Mouse (Mus musculus): ENCODE measurements around the gene Irf9. TPM values are rescaled to one million over a fixed set of nuclear protein-coding genes. Genes with fewer than 3 reads are reported as not detected.

The Irf9 gene
- total and polyA plus RNA-seq, 2 experiments from 2014 or later, result 7.3 to 14.8 TPM

GRCm38 (mm10) chr14:55629312-55629711, 25.9 kb downstream of the Irf9 start:
- Histone ChIP-seq H3K4me2 (ENCODE audit: low read depth, low read length) (no peak overlapping the region), H3K4me3 (ENCODE audit: low read length) (no peak overlapping the region), H3K4me1 (ENCODE audit: insufficient read depth, low read length) (no peaks in the 10 kb centered on the region), H3K9me3 (ENCODE audit: low read length) (no peaks in the 10 kb centered on the region), H3K9ac (replicated peaks; ENCODE audit: low read length) (no peak overlapping the region), H3K27me3 (ENCODE audit: insufficient read depth, low read length) (no peaks in the 10 kb centered on the region), H3K36me3 (ENCODE audit: insufficient read depth, low read length) (peaks cover 85% of the 10 kb centered on the region), H3K27ac (no peak overlapping the region)
- DNase-seq (ENCODE audit: low spot score), result peak; percentile 9
- TF ChIP-seq CTCF (IDR thresholded peaks at IDR 0.05; ENCODE audit: low read depth), result peak; percentile 68
- 56% methylated on average over 5 of the region's 5 CpGs for WGBS
- ATAC-seq, result no peak

DNA sequence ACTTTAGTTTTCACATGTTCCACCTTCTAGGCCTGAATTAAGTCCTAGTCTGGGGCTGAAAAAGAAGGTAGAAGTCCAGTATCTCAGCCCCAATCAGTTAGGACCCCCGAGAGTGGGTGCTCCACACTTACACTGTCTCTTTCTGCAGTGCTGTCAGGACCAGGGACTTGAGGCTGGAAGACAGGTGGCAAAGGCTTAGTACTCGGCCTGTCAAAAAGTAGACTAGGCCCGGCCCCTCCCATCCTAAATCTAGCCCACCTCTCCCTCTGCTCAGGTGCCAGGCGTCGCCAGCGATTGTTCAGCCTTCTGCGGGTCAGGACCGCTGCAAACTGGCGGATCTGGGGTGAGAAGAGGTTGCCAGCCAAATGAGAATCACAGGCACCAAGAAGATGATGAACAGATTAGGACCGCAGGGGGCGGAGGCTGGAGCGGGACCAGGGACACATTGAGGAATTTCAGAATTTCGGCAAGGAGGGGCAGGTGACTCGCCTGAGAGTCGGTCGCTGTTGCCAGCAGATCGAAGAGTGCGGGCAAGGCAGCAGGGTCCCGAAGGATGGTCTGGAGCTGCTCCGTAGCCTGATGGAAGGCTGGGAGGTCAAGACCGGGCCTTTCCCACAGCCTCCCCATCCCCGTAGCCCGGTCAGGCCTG, 31.6 kb downstream of the Irf9 start:
- Histone ChIP-seq H3K9me3 (ENCODE audit: low read length) (no peaks in the 10 kb centered on the region), H3K27ac (peak overlapping the region; percentile 69), H3K27me3 (ENCODE audit: insufficient read depth, low read length) (no peaks in the 10 kb centered on the region), H3K4me2 (ENCODE audit: low read depth, low read length) (peak overlapping the region; percentile 90), H3K4me1 (ENCODE audit: insufficient read depth, low read length) (no peaks in the 10 kb centered on the region; the same call in 1 of the 2 replicates), H3K36me3 (ENCODE audit: insufficient read depth, low read length) (peaks cover 57% of the 10 kb centered on the region), H3K9ac (replicated peaks; ENCODE audit: low read length) (peak overlapping the region; percentile 62), H3K4me3 (ENCODE audit: low read length) (peak overlapping the region; percentile 54)
- no peak for TF ChIP-seq CTCF (IDR thresholded peaks at IDR 0.05; ENCODE audit: low read depth)
- DNase-seq (ENCODE audit: low spot score) (no peak), ATAC-seq (no peak)
- 2% methylated on average over 23 of the region's 23 CpGs for WGBS

DNA sequence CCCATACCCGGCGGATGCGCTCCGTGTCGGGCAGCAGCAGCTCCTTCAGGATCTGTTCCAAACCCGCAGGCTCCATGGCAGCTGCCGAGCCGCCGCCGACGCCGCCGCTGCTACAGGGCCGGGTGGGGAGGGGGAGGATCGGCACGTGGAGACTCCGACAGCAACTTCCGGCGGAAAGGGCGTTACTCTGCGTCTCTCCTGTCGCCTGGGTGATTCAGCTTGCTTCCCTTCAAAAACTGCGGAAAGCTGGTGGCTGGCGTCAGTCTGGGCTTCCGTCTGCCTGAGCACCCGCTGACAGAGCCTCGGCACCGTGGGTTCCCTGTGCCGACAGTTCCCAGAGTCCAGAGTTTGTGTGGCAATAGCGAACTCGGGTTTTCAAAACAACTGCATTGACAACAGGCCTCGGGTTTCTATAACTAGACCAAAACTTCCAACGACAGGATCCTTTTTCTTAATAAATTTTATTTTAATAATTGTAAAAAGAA, 32.2 kb downstream of the Irf9 start, which contains the start of gene Ipo4:
TSS of gene Ipo4 (minus strand) at position 435 of the 485 bp plus-strand sequence.
- TF ChIP-seq CTCF (IDR thresholded peaks at IDR 0.05; ENCODE audit: low read depth), result no peak
- Histone ChIP-seq H3K27ac (peak within 1 kb of the TSS; percentile 69), H3K4me1 (ENCODE audit: insufficient read depth, low read length) (no peaks in the 10 kb centered on the region; the same call in 1 of the 2 replicates), H3K36me3 (ENCODE audit: insufficient read depth, low read length) (peaks cover 57% of the 10 kb centered on the region), H3K4me3 (ENCODE audit: low read length) (peak within 1 kb of the TSS; percentile 54), H3K4me2 (ENCODE audit: low read depth, low read length) (peak within 1 kb of the TSS; percentile 90), H3K9me3 (ENCODE audit: low read length) (no peaks in the 10 kb centered on the region), H3K9ac (replicated peaks; ENCODE audit: low read length) (peak within 1 kb of the TSS; percentile 62), H3K27me3 (ENCODE audit: insufficient read depth, low read length) (no peaks in the 10 kb centered on the region)
- DNase-seq (ENCODE audit: low spot score) (peak; percentile 95), ATAC-seq (peak; percentile 92)
- WGBS, result 1% methylated on average over 33 of the region's 33 CpGs

- no peak within 1 kb of the TSS for H3K4me3 ChIP-seq (ENCODE audit: low read length)
- 92% methylated on average over 9 of the region's 9 CpGs for WGBS
- no peak for TF ChIP-seq CTCF (IDR thresholded peaks at IDR 0.05; ENCODE audit: low read depth)
Observed at GRCm38 (mm10) chr14:55637795-55638194, 34.4 kb downstream of the Irf9 start, which contains the start of gene Gm49378. Gene Gm49378 (minus strand): TSS chr14:55637895.

GRCm38 (mm10) chr14:55640816-55641215, 37.4 kb downstream of the Irf9 start:
- no peak overlapping the region for H3K4me2 ChIP-seq (ENCODE audit: low read depth, low read length)
- H3K4me3 ChIP-seq (ENCODE audit: low read length), result no peak overlapping the region
- no peak overlapping the region for H3K27ac ChIP-seq
- no peaks in the 10 kb centered on the region for H3K27me3 ChIP-seq (ENCODE audit: insufficient read depth, low read length)
- ATAC-seq, result no peak
- peaks cover 12% of the 10 kb centered on the region; the same call in 1 of the 2 replicates for H3K4me1 ChIP-seq (ENCODE audit: insufficient read depth, low read length)
- WGBS, result 95% methylated on average over 14 of the region's 14 CpGs
- TF ChIP-seq CTCF (IDR thresholded peaks at IDR 0.05; ENCODE audit: low read depth), result no peak
- peaks cover 30% of the 10 kb centered on the region; the same call in 1 of the 2 replicates for H3K36me3 ChIP-seq (ENCODE audit: insufficient read depth, low read length)
- no peak overlapping the region for H3K9ac ChIP-seq (replicated peaks; ENCODE audit: low read length)
- H3K9me3 ChIP-seq (ENCODE audit: low read length), result no peaks in the 10 kb centered on the region
- no peak for DNase-seq (ENCODE audit: low spot score)

More at GRCm38 (mm10) chr14:55637795-55638194, 34.4 kb downstream of the Irf9 start, which contains the start of gene Gm49378:
- H3K4me2 ChIP-seq (ENCODE audit: low read depth, low read length), result no peak within 1 kb of the TSS
- no peak within 1 kb of the TSS for H3K27ac ChIP-seq
- no peaks in the 10 kb centered on the region for H3K27me3 ChIP-seq (ENCODE audit: insufficient read depth, low read length)
- H3K4me1 ChIP-seq (ENCODE audit: insufficient read depth, low read length), result peaks cover 5% of the 10 kb centered on the region
- ATAC-seq, result no peak
- no peak for DNase-seq (ENCODE audit: low spot score)
- no peaks in the 10 kb centered on the region for H3K9me3 ChIP-seq (ENCODE audit: low read length)
- no peak within 1 kb of the TSS for H3K9ac ChIP-seq (replicated peaks; ENCODE audit: low read length)
- H3K36me3 ChIP-seq (ENCODE audit: insufficient read depth, low read length), result peaks cover 35% of the 10 kb centered on the region; the same call in 1 of the 2 replicates

DNA sequence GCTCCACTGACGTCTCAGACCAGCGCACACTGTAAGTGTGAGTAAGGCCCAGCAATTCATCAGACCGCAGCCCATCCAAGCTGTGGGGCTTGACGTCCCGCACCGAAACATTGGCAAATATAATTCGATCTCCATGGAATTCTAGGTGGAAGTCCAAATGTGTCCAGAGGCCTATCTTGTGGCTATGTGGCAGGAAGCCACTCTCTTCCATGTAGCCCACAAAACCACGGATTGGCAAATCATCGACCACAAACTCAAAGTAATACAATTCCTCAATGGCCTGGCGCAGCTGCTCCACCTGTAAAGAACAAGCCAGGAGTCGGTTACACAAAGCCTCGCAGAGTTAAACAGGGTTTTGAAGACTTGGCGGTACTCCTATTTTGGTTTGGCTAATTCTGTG, 37.9 kb downstream of the Irf9 start:
- TF ChIP-seq CTCF (IDR thresholded peaks at IDR 0.05; ENCODE audit: low read depth), result no peak
- peaks cover 12% of the 10 kb centered on the region; the same call in 1 of the 2 replicates for H3K4me1 ChIP-seq (ENCODE audit: insufficient read depth, low read length)
- no peak overlapping the region for H3K9ac ChIP-seq (replicated peaks; ENCODE audit: low read length)
- ATAC-seq, result no peak
- no peaks in the 10 kb centered on the region for H3K9me3 ChIP-seq (ENCODE audit: low read length)
- no peaks in the 10 kb centered on the region for H3K27me3 ChIP-seq (ENCODE audit: insufficient read depth, low read length)
- no peak for DNase-seq (ENCODE audit: low spot score)
- WGBS, result 95% methylated on average over 13 of the region's 13 CpGs
- H3K4me3 ChIP-seq (ENCODE audit: low read length), result no peak overlapping the region
- H3K27ac ChIP-seq, result no peak overlapping the region
- peaks cover 28% of the 10 kb centered on the region; the same call in 1 of the 2 replicates for H3K36me3 ChIP-seq (ENCODE audit: insufficient read depth, low read length)
- no peak overlapping the region for H3K4me2 ChIP-seq (ENCODE audit: low read depth, low read length)

DNA sequence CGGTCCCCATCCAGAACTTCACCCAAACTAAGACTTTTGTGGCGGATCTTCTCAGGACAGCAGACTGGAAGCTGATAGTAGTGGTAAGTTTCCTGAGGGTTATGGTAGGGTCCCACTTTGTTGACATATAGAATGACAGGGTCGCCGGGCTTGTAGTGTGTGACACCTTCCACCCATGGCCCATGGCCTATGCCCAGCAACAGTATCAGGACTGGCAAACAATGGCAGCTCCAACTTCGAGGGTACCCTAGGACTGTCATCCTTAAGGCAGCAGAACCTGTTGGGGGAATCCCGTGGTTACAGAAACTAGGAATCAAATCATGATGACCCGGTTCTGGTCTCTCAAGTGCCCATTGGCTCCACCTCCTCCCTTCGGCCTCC, 39.3 kb downstream of the Irf9 start:
- Histone ChIP-seq H3K4me2 (ENCODE audit: low read depth, low read length) (peak overlapping the region; percentile 82), H3K27me3 (ENCODE audit: insufficient read depth, low read length) (no peaks in the 10 kb centered on the region), H3K4me1 (ENCODE audit: insufficient read depth, low read length) (peaks cover 12% of the 10 kb centered on the region; the same call in 1 of the 2 replicates), H3K9me3 (ENCODE audit: low read length) (no peaks in the 10 kb centered on the region), H3K4me3 (ENCODE audit: low read length) (peak overlapping the region; percentile 96), H3K27ac (peak overlapping the region; percentile 98), H3K9ac (replicated peaks; ENCODE audit: low read length) (peak overlapping the region; percentile 95), H3K36me3 (ENCODE audit: insufficient read depth, low read length) (peaks cover 15% of the 10 kb centered on the region; the same call in 1 of the 2 replicates)
- peak; percentile 50 for ATAC-seq
- TF ChIP-seq CTCF (IDR thresholded peaks at IDR 0.05; ENCODE audit: low read depth), result no peak
- 20% methylated on average over 8 of the region's 8 CpGs for WGBS
- DNase-seq (ENCODE audit: low spot score), result no peak
